Mouse (Mus musculus) embryonic facial prominence, embryonic 11.5 days (tissue): ENCODE results near the gene Jph4. TPM values are rescaled to one million over a fixed set of nuclear protein-coding genes. Genes with fewer than 3 reads are reported as not detected.

Experiments
- ATAC-seq: fragments of 200-750 bp; cut with Nextera tagmentation; replicated peaks from 2 replicates; pipeline ENCODE4 v1.8.0; 2017; ENCODE audit warnings: low read depth; ENCODE audit not compliant: insufficient number of reproducible peaks, low FRiP score, low TSS enrichment
- DNase-seq: peaks from one replicate; pipeline ENCODE4 v3.0.0-alpha.2; 2015; ENCODE audit warnings: low spot score
- H3K27ac ChIP-seq: fragments of 300-500 bp; sonication (generic); replicated peaks from 2 replicates; pipeline ENCODE4 v1.5.1; 2014; ENCODE audit warnings: mild to moderate bottlenecking, low read depth, low read length, control low read depth
- H3K27me3 ChIP-seq: fragments of 300-500 bp; sonication (generic); 2 replicates; pipeline ENCODE4 v1.6.1; 2014; ENCODE audit warnings: mild to moderate bottlenecking, low read length, moderate library complexity, mixed read lengths; ENCODE audit not compliant: control insufficient read depth, insufficient read depth
- H3K36me3 ChIP-seq: fragments of 300-500 bp; sonication (generic); replicated peaks from 2 replicates; pipeline ENCODE4 v1.6.1; 2014; ENCODE audit warnings: low read depth, mild to moderate bottlenecking, low read length, moderate library complexity, mixed read lengths; ENCODE audit not compliant: control insufficient read depth, insufficient read depth
- H3K4me1 ChIP-seq: fragments of 300-500 bp; sonication (generic); 2 replicates; pipeline ENCODE4 v1.6.1; 2014; ENCODE audit warnings: low read length, mixed read lengths; ENCODE audit not compliant: control insufficient read depth, insufficient read depth
- H3K4me2 ChIP-seq: fragments of 300-500 bp; sonication (generic); 2 replicates; pipeline ENCODE4 v1.6.1; 2014; ENCODE audit warnings: low read depth, mild to moderate bottlenecking, control low read depth, low read length, moderate library complexity
- H3K4me3 ChIP-seq: fragments of 300-500 bp; sonication (generic); 2 replicates; pipeline ENCODE4 v1.5.1; 2014; ENCODE audit warnings: low read depth, low read length, control low read depth
- H3K9ac ChIP-seq: fragments of 300-500 bp; sonication (generic); replicated peaks from 2 replicates; pipeline ENCODE4 v1.6.1; 2014; ENCODE audit warnings: mild to moderate bottlenecking, control low read depth, low read length
- H3K9me3 ChIP-seq: fragments of 300-500 bp; sonication (generic); replicated peaks from 2 replicates; pipeline ENCODE4 v1.6.1; 2016; ENCODE audit warnings: mild to moderate bottlenecking, low read length, inconsistent platforms, mixed read lengths; ENCODE audit not compliant: control insufficient read depth
- WGBS: fragments of 180-500 bp; shearing (Covaris S2); extraction: QIAGEN DNeasy Blood & Tissue Kit; methylation state at CpG from one replicate; pipeline ENCODE4 v1.1.7; 2014; 5-methylcytosine and 5-hydroxymethylcytosine counted together
- polyA plus RNA-seq: library from polyadenylated mRNA; unstranded; fragments of >200 nt; fragmentation: Nextera tagmentation; extraction: Ambion mirVana; gene quantifications from 2 replicates; pipeline ENCODE4 v1.2.1, GENCODE M21; 2014

Jph4 gene
- polyA plus RNA-seq, 1 experiment from 2014 or later: 1.2 TPM

GRCm38 (mm10) chr14:55113975-55114645 lies 2.6 kb downstream of the Jph4 start:
- H3K4me1 ChIP-seq: peaks cover 3% of the 10 kb centered on the region
- H3K36me3 ChIP-seq: no peaks in the 10 kb centered on the region
- peaks cover 40% of the 10 kb centered on the region for H3K27me3 ChIP-seq
- H3K9ac ChIP-seq: peak overlapping the region; percentile 60
- no peaks in the 10 kb centered on the region for H3K9me3 ChIP-seq
- ATAC-seq (no peak), DNase-seq (no peak)
- no peak overlapping the region for H3K27ac ChIP-seq
- 4% methylated on average over 25 of the region's 26 CpGs for WGBS
- H3K4me2 ChIP-seq: peak overlapping the region; percentile 100
- peak overlapping the region; percentile 58 for H3K4me3 ChIP-seq

DNA sequence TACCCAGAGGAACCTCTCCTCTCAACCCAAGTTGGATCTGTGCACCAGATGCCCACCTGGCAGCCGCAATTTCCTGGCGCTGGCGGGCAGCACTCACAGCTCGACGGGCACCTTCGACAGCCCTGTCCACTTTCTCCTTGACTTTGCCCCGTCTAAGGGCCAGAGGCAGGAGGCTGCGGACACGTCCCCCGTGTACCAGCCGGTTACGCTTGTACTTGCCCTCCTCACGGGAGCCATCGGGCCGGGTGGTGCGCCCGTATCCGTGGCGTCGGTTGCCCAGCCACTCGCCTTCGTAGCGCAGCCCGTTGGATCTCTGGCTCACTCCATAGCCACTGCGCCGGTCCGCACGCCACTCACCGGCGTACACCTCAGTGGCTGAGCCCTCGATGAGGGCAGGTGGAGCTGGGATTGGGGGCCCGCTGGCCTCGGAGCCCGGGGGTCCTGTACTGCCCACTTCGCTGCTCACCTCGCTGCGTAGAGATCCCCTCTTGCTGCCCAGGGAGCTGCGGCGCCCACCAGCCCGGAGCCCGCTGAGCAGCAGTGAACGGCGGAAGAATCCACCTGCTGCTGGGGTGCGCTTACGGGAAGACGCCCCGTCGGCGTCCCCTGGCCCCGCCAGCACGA lies 3.3 kb downstream of the Jph4 start:
- Histone ChIP-seq H3K9me3 (no peaks in the 10 kb centered on the region), H3K4me1 (peaks cover 6% of the 10 kb centered on the region), H3K36me3 (no peaks in the 10 kb centered on the region), H3K27ac (no peak overlapping the region), H3K4me3 (no peak overlapping the region), H3K27me3 (peaks cover 40% of the 10 kb centered on the region), H3K9ac (no peak overlapping the region), H3K4me2 (no peak overlapping the region)
- DNase-seq: no peak
- ATAC-seq: no peak
- 69% methylated on average over 51 of the region's 51 CpGs for WGBS

GRCm38 (mm10) chr14:55111720-55112119 lies 5.0 kb downstream of the Jph4 start:
- peaks cover 34% of the 10 kb centered on the region for H3K27me3 ChIP-seq
- no peaks in the 10 kb centered on the region for H3K36me3 ChIP-seq
- no peak overlapping the region for H3K9ac ChIP-seq
- no peak overlapping the region for H3K4me2 ChIP-seq
- peaks cover 8% of the 10 kb centered on the region for H3K4me1 ChIP-seq
- H3K27ac ChIP-seq: no peak overlapping the region
- DNase-seq (no peak), ATAC-seq (no peak)
- H3K4me3 ChIP-seq: no peak overlapping the region
- no peaks in the 10 kb centered on the region for H3K9me3 ChIP-seq
- 90% methylated on average over 2 of the region's 2 CpGs for WGBS

- H3K9me3 ChIP-seq: no peaks in the 10 kb centered on the region
- 25% methylated on average over 9 of the region's 9 CpGs for WGBS
- no peak overlapping the region for H3K9ac ChIP-seq
- H3K27me3 ChIP-seq: peaks cover 25% of the 10 kb centered on the region
- no peak overlapping the region for H3K4me3 ChIP-seq
- DNase-seq (no peak), ATAC-seq (no peak)
- no peaks in the 10 kb centered on the region for H3K36me3 ChIP-seq
- no peak overlapping the region for H3K27ac ChIP-seq
- H3K4me1 ChIP-seq: peaks cover 11% of the 10 kb centered on the region
- H3K4me2 ChIP-seq: no peak overlapping the region
Observed at GRCm38 (mm10) chr14:55110076-55110475, 6.7 kb downstream of the Jph4 start.

- Histone ChIP-seq H3K4me2 (peak overlapping the region; percentile 23; the same call in 1 of the 2 replicates), H3K27ac (no peak overlapping the region), H3K9me3 (no peaks in the 10 kb centered on the region), H3K27me3 (peaks cover 18% of the 10 kb centered on the region), H3K36me3 (no peaks in the 10 kb centered on the region), H3K4me3 (no peak overlapping the region), H3K9ac (no peak overlapping the region), H3K4me1 (peaks cover 9% of the 10 kb centered on the region; the same call in 1 of the 2 replicates)
- WGBS: 10% methylated on average over 20 of the region's 21 CpGs
- no peak for DNase-seq
- ATAC-seq: no peak
Observed at GRCm38 (mm10) chr14:55109048-55109873, 7.5 kb downstream of the Jph4 start.

DNA sequence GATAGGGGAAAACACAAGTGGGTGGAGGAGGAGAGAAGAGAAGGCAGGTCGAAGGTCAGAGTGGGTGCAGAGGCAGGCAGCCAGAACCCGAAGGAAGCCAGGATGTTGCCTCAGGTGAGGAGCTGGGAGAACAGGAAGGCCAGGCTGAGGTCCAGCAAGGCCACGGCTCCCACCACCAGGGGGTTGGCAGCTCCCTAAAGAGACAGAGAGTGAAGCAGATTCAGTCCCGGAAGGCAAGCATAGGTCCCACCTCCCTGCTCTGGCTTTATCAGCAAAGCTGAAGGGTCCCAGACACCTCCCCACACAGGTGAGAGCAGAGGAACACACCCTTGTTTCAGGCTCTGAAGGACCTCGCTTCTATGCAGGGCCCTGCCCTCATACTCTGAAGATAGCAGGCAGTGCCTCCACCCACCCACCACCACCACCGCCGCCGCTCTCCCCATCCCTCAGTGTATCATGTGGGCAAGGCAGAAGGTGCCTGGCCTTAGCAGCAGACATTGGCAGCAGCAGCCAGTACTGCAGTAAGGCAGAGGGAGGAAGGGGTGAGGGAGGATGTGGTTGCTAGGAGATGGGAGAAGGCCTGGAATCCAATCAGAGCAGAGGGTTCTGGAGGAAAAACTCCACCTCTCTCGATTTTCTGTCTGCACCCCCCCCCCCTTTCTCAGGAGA lies 8.4 kb downstream of the Jph4 start:
- Histone ChIP-seq H3K4me1 (peaks cover 9% of the 10 kb centered on the region; the same call in 1 of the 2 replicates), H3K9me3 (no peaks in the 10 kb centered on the region), H3K27ac (no peak overlapping the region), H3K9ac (no peak overlapping the region), H3K27me3 (peaks cover 9% of the 10 kb centered on the region), H3K4me3 (no peak overlapping the region), H3K36me3 (no peaks in the 10 kb centered on the region), H3K4me2 (no peak overlapping the region)
- no peak for DNase-seq
- 36% methylated on average over 9 of the region's 9 CpGs for WGBS
- peak; percentile 12; the same call in 1 of the 2 replicates for ATAC-seq

- DNase-seq: no peak
- no peak for ATAC-seq
- no peaks in the 10 kb centered on the region for H3K9me3 ChIP-seq
- H3K4me2 ChIP-seq: no peak overlapping the region
- H3K36me3 ChIP-seq: no peaks in the 10 kb centered on the region
- H3K9ac ChIP-seq: no peak overlapping the region
- 66% methylated on average over 8 of the region's 8 CpGs for WGBS
- H3K27me3 ChIP-seq: peaks cover 4% of the 10 kb centered on the region
- no peak overlapping the region for H3K27ac ChIP-seq
- no peak overlapping the region for H3K4me3 ChIP-seq
- peaks cover 9% of the 10 kb centered on the region; the same call in 1 of the 2 replicates for H3K4me1 ChIP-seq
Observed at GRCm38 (mm10) chr14:55106990-55107389, 9.7 kb downstream of the Jph4 start.
